Mouse (Mus musculus): ENCODE results near the gene Ttc27. TPM values are rescaled to one million over a fixed set of nuclear protein-coding genes. Genes with fewer than 3 reads are reported as not detected.
"Not testable (repeated sequence)": the region's sequence is repeated elsewhere in the genome, so short reads cannot be mapped to it uniquely, and the experiment has no call there.

Gene Ttc27
- total RNA-seq (2021), result 10 to 100 TPM; 23.9 to 24.9 TPM
- long read RNA-seq, transcript Ttc27-201 (20 exons, 2,838 nt), result major isoform, 7 of 15 reads
- long read RNA-seq, partial matches to known transcripts, result 4 of 15 reads
- long read RNA-seq, other reads (novel, unspliced or antisense), result 3 of 15 reads

- DNase-seq (ENCODE audit: low spot score in 2 of 2), result peak; percentile 96 to 97
Observed at GRCm38 (mm10) chr17:74717618-74718151, at the start of gene Ttc27. Ttc27 (plus strand) TSS chr17:74717732.

GRCm38 (mm10) chr17:74668010-74668409 is 49.5 kb upstream of the Ttc27 start:
- DNase-seq (ENCODE audit: low spot score in 2 of 2), result no peak

- DNase-seq (ENCODE audit: low spot score in 2 of 2), result no peak
Observed at GRCm38 (mm10) chr17:74670031-74670430, 47.5 kb upstream of the Ttc27 start.

GRCm38 (mm10) chr17:74672446-74672845 is 45.1 kb upstream of the Ttc27 start:
- no peak for DNase-seq (ENCODE audit: low spot score in 2 of 2)

GRCm38 (mm10) chr17:74673251-74673650 is 44.3 kb upstream of the Ttc27 start:
- peak in 1 of 2 experiments; percentile 30 for DNase-seq (ENCODE audit: low spot score in 2 of 2)

GRCm38 (mm10) chr17:74678061-74678460 is 39.5 kb upstream of the Ttc27 start:
- DNase-seq (ENCODE audit: low spot score in 2 of 2), result no peak

GRCm38 (mm10) chr17:74684927-74685326 is 32.6 kb upstream of the Ttc27 start:
- DNase-seq (ENCODE audit: low spot score in 2 of 2), result no peak

GRCm38 (mm10) chr17:74688555-74688954 is 29.0 kb upstream of the Ttc27 start:
- DNase-seq (ENCODE audit: low spot score in 2 of 2), result no peak

GRCm38 (mm10) chr17:74689406-74689805 is 28.1 kb upstream of the Ttc27 start:
- DNase-seq (ENCODE audit: low spot score in 2 of 2), result no peak

GRCm38 (mm10) chr17:74701661-74702060 is 15.9 kb upstream of the Ttc27 start:
- DNase-seq (ENCODE audit: low spot score in 2 of 2), result not testable (repeated sequence)

GRCm38 (mm10) chr17:74705480-74705879 is 12.1 kb upstream of the Ttc27 start:
- no peak for DNase-seq (ENCODE audit: low spot score in 2 of 2)

- DNase-seq (ENCODE audit: low spot score in 2 of 2), result no peak
Observed at GRCm38 (mm10) chr17:74706593-74706992, 10.9 kb upstream of the Ttc27 start.

GRCm38 (mm10) chr17:74707637-74708152 is 9.8 kb upstream of the Ttc27 start:
- no peak for DNase-seq (ENCODE audit: low spot score in 2 of 2)

GRCm38 (mm10) chr17:74710731-74711130 is 6.8 kb upstream of the Ttc27 start:
- no peak for DNase-seq (ENCODE audit: low spot score in 2 of 2)

- no peak for DNase-seq (ENCODE audit: low spot score in 2 of 2)
Observed at GRCm38 (mm10) chr17:74711627-74712026, 5.9 kb upstream of the Ttc27 start.

GRCm38 (mm10) chr17:74715128-74715527 is 2.4 kb upstream of the Ttc27 start:
- DNase-seq (ENCODE audit: low spot score in 2 of 2), result no peak

GRCm38 (mm10) chr17:74715724-74716123 is 1.8 kb upstream of the Ttc27 start:
- DNase-seq (ENCODE audit: low spot score in 2 of 2), result no peak

- DNase-seq (ENCODE audit: low spot score in 2 of 2), result no peak
Observed at GRCm38 (mm10) chr17:74716643-74717042, 889 bp upstream of the Ttc27 start.

- no peak for DNase-seq (ENCODE audit: low spot score in 2 of 2)
Observed at GRCm38 (mm10) chr17:74717091-74717617, 378 bp upstream of the Ttc27 start.

GRCm38 (mm10) chr17:74732872-74733271 is 15.3 kb downstream of the Ttc27 start:
- DNase-seq (ENCODE audit: low spot score in 2 of 2), result no peak

GRCm38 (mm10) chr17:74735392-74735791 is 17.9 kb downstream of the Ttc27 start:
- no peak for DNase-seq (ENCODE audit: low spot score in 2 of 2)

GRCm38 (mm10) chr17:74749659-74750058 is 32.1 kb downstream of the Ttc27 start:
- DNase-seq (ENCODE audit: low spot score in 2 of 2), result no peak

- DNase-seq (ENCODE audit: low spot score in 2 of 2), result no peak
Observed at GRCm38 (mm10) chr17:74751026-74751425, 33.5 kb downstream of the Ttc27 start.

Data from layer of hippocampus, postnatal 10 days (tissue).